Mouse (Mus musculus) c-Kit-positive CD71-negative TER-119-negative erythroid progenitor cells, embryonic 14.5 days (primary cell): ENCODE data around the gene Mettl6.

Experiments used
- DNase-seq: peaks from one replicate; pipeline ENCODE4 v3.0.0-alpha.2; 2013; ENCODE audit warnings: low read depth

The Mettl6 gene

GRCm38 (mm10) chr14:31494975-31495455, at the start of gene Mettl6:
TSS of gene Mettl6 (minus strand) at chr14:31495040.
- peak; percentile 95 for DNase-seq

DNA sequence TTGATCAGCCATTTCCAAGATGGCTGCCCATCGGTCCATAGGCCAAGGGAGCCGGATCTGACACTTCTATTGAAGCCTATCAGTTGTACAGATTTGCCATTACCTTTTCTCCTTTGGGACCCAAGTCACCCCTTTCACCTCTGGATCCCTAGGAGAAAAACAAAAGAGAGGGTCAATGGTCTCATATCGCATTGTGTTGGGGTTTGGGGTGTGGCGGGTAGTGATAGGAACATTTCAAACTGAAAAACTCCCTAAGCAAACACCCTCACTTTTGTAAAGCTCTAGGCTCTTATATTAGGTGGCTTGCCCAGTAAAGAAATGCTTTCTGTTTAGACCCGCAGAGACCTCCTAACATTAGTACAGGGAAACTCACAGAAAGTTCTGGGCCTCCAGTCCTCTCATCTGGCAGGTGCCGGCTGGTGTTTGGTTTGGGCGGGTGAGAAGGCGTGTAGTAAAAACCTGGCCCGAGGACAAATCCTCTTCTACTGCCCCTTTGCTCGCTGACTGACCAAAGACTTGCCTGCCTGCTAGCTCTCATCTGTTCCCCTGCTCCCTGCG, 49.1 kb upstream of the Mettl6 start:
- no peak for DNase-seq

DNA sequence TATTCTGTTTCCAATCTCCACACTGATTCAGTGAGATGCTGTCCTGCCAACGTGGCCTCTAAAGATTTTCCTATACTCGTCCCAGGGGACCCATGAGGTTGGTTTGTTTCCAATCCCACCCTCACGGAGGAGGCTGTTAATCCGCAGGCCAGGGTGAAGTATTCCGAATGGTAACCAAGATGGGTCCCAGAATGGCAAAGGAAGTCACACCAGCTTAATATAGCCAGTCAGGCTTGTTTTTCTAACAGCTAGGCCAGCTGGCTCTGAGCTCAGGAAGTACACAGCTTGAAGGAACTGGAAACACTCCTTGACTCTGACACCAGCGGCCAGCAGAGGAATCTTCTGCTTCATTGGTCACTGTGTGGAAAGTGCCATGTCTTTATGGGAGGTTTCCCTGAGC, 42.5 kb upstream of the Mettl6 start:
- DNase-seq = no peak

GRCm38 (mm10) chr14:31532656-31533055, 37.8 kb upstream of the Mettl6 start:
- DNase-seq = no peak

DNA sequence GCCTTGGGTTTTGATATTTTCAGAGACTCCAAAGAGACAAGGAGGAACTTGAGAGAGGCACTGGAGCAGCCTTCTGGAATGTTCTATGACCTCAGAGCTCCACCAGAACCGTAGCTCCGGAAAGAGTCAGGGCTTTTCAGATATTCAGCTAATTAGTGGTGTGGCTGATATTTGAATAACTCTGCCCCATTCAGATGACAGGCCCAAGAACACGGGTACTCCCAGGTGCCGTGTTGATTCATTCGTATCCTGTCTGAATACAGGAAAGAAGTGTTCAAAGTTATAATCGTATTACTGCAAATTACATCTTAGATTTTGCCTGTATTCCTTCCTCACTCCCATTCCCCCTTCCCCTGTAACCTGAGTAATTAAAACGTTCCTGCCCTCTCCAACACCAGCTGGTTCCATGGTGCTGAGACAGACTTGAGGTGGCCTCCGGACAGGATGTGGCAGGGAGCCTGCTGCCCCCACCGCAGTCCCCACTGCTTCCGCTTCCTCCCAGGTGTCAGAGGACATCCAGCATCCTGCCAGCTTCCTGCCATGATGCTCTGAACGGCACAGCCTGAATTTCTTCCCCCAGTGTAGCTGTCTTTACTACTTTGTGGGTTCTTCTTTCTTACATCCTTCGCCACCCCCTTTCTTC, 36.8 kb upstream of the Mettl6 start:
- DNase-seq = peak; percentile 29

GRCm38 (mm10) chr14:31530847-31531246, 36.0 kb upstream of the Mettl6 start:
- no peak for DNase-seq

- no peak for DNase-seq
Observed at GRCm38 (mm10) chr14:31525040-31525810, 30.4 kb upstream of the Mettl6 start.

GRCm38 (mm10) chr14:31521318-31521717, 26.5 kb upstream of the Mettl6 start:
- no peak for DNase-seq

DNA sequence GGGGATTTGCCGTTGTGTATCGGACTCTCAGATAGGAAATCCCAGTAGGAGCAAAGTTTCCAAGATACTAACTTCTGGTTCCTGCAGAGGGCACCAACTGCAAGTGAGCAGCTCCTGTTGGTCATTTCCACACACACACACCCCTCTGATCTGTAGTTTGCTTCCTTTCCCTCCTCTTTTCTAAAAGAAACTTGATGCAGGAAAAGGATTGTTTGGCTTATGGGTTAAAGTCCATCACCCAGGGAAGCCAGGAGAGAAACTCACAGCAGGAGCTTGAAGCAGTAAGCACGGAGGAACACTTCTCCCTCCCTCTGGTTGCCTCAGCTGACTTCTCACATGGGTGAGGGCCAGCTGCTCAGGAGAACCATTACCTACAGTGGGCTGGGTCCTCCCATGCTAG, 24.3 kb upstream of the Mettl6 start:
- DNase-seq = no peak

DNA sequence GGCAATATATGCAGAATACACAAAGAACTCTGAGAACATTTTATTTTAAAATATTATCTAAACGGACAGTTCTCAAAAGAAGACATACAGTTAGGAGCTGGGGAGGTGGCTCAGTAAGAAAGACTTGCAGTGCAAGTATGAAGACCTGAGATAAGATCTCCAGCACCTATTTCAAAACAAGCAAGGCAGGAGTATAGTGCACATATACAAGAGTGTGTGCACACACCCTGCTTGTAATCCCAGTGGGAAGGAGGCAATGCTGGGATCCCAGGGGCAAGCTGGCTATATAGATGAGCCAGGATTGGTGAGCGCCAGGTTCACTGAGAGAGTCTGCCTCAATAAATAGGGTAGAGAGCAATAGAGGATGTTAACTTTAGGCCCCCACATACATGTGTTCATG, 21.1 kb upstream of the Mettl6 start:
- DNase-seq = no peak

DNA sequence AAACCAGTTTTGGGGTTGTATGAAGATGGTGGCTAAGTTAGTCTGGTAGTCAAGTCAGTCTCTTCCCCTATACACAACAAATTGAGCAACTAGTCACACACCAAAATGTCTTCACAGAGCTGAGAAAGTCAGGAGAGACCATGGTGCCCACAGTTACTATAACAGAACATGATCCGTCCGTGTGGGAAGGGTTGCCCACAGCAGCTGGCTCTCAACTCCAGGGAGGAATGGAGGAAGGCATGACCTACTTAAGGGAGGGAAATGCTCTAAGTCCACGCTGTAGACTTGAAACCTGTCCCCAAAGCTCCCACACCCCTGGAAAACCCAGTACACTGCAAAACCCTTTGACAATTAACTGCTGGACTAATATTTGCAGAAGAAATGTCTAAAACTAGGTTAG, 15.5 kb upstream of the Mettl6 start:
- no peak for DNase-seq

GRCm38 (mm10) chr14:31509911-31510310, 15.1 kb upstream of the Mettl6 start:
- no peak for DNase-seq

- no peak for DNase-seq
Observed at GRCm38 (mm10) chr14:31506456-31506855, 11.6 kb upstream of the Mettl6 start.

DNA sequence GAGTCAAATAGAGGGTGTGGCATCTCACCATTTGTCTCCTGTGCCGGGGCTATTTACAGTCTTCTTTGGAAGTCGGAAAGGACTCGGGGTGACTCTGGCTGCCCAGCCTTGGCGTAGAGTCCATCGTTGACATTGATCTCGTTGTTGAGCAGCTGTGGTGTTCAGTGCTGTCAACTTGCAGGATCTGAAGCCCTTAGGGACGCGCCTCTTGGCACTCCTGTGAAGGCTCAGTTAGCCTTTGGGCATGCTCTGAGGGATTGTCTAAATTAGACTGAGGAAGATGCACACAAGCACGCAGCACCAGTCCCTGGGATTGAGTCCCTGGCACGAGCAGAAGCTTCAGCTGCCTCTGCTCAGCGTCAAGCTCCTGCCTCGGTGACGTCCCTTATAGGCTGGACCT, 8.6 kb upstream of the Mettl6 start:
- DNase-seq = no peak

- no peak for DNase-seq
Observed at GRCm38 (mm10) chr14:31499526-31499925, 4.7 kb upstream of the Mettl6 start.

- DNase-seq = peak; percentile 67
Observed at GRCm38 (mm10) chr14:31496241-31496646, 1.4 kb upstream of the Mettl6 start.

GRCm38 (mm10) chr14:31495538-31495937, 698 bp upstream of the Mettl6 start:
- no peak for DNase-seq

- DNase-seq = peak; percentile 43
Observed at GRCm38 (mm10) chr14:31494349-31494974, 378 bp downstream of the Mettl6 start, which contains the start of gene Eaf1. TSS of gene Eaf1 (plus strand) at chr14:31494399.

DNA sequence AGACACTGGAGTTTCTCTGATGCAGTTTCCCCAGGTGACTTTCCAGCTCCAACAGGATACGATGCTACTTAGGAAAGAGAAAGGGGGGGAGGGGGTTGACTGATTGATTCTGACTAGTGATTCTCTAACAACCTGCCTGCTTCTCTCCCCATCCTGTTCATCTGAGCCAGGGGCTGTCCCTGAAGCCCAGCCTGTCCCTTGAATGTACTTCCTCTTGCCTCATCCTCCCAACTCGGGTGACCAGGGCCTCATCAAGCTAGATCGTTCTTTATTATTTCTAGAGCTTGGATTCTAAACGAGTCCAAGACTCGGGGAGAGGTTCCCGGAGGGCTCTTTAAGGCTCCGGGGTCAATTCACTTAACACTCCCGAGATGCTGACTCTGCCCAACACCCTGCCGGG, 939 bp downstream of the Mettl6 start:
- DNase-seq = no peak

DNA sequence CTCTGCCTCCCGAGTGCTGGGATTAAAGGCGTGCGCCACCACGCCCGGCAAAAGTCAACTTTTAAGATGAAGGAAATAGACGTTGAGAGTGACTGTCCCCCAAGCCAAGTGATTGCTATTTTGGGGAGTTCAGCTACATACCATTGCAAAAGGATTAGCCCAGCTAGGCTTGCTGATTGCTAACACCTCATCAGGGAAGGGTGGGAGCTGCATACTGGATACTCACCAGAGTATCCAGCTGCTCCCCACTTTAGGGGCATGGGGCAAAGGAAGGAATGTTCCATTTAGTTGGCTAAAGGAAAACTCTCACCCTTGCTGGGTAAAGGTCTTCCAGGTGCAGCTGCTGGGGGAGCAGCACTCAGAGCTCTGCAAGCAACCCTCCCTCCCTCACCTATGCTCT, 6.8 kb downstream of the Mettl6 start:
- no peak for DNase-seq

- DNase-seq = no peak
Observed at GRCm38 (mm10) chr14:31486465-31486864, 8.4 kb downstream of the Mettl6 start.

DNA sequence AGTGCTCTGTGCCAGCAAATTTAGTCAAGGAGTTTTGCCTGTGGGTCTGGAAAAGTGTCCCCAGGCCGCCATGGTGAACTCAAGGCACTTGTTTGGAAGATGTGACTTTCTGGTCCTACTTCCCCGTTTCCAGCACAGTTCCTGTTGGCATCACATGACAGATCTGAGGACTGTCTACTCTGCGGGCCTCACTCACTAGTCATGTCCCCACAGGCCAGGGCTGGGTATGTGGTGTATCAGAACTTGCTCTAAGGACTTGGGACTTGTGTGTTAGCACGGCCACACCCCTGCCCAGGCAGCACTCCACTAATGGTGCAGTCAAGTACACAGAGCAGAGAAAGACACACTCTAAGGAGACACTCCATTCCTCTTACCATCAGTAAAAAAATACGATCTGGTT, 12.4 kb downstream of the Mettl6 start:
- DNase-seq = no peak

DNA sequence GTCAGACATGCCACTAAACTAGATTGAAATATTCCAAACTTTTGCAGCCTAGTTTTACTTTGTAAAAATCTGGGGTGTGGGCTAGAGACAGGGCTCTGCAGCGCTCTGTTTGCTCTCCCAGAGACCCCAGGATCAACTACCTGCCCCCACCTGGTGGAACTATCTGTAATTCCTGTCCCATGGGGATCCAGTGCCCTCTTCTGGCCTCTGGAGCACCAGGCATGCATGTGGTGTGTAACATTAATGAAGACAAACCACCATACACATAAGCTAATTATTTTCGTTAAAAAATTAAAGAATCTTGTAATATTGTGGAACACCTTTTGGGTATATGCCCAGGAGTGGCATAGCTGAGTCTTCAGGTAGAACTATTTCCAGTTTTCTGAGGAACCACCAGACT, 21.5 kb downstream of the Mettl6 start:
- DNase-seq = no peak
